Mouse (Mus musculus) spleen, postnatal 10 days (tissue): ENCODE data around the gene Olfr1124.
"Not testable (repeated sequence)": the region's sequence is repeated elsewhere in the genome, so short reads cannot be mapped to it uniquely, and the experiment has no call there.

Experiments
- DNase-seq, 2 experiments: peaks; one replicate each; pipeline ENCODE4 v3.0.0; 2021 to 2022; ENCODE audit warnings: low spot score in 2 of 2

The Olfr1124 gene

DNA sequence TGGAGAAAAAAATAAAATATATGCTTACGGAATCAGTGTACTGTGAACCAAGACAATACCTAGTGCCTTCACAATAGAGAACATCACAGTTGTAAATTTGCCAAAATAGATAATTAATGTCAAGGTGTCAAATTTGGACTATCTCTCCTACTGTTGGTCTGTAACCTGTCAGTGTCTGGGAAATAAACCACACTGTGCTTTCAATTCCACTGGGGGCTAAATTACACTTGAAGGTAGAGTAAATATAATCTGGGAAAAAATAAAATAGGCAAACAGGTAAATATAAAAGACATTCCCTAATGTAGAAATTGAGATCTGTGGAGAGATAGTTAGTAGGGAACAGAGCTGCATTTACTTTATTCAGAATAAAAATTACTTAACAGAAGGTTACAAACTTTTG lies at the start of gene Olfr1124:
Olfr1124 (plus strand) TSS at position 301 of the 400 bp plus-strand sequence.
- DNase-seq: no peak

- no peak for DNase-seq
Observed at GRCm38 (mm10) chr2:87383935-87384334, 46.1 kb upstream of the Olfr1124 start.

DNA sequence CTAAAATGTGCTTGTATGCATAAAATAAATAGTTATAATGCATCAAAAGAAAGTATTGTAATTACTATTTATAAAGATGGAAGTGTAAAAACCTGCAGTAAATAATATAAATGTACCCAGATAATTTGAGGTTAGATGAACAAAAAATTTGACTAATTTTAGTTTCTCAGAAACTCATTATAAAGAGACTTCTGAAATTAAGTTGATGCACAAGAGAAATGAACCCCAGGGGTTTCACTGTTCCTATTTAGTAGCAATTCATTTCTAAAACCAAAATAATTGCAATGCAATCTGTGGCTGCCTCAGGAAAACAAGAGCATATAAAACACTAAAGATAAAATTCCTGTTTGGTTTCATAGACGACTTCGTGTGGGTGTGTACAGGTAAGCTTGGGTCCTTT lies 44.5 kb upstream of the Olfr1124 start, which contains the start of gene Olfr1122:
Olfr1122 (plus strand) TSS at position 301 of the 400 bp plus-strand sequence.
- no peak for DNase-seq

- not testable (repeated sequence) for DNase-seq
Observed at GRCm38 (mm10) chr2:87393605-87394004, 36.5 kb upstream of the Olfr1124 start.

DNA sequence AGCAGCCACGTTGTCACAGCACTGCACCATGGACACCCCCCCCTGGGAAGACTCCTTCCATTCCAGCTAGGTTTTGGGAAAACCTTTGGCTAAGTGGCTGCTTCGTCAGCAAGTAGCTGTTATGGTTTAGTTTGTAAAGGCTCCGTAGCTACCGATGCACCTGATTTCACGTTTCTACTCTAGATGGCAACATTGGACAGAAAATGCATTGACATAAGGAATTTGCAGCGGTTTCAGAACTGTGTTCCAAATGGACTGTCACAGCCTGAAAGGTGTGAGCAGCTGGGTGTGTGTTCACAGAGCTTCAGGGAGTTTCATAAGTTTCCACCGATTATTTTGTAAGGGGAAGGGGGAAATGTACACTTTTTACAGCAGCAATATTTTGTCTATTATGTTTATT lies 35.4 kb upstream of the Olfr1124 start:
- DNase-seq: not testable (repeated sequence)

- DNase-seq: no peak
Observed at GRCm38 (mm10) chr2:87416335-87416734, 13.7 kb upstream of the Olfr1124 start, which contains the start of gene Olfr1123. TSS of gene Olfr1123 (plus strand) at chr2:87416635.

DNA sequence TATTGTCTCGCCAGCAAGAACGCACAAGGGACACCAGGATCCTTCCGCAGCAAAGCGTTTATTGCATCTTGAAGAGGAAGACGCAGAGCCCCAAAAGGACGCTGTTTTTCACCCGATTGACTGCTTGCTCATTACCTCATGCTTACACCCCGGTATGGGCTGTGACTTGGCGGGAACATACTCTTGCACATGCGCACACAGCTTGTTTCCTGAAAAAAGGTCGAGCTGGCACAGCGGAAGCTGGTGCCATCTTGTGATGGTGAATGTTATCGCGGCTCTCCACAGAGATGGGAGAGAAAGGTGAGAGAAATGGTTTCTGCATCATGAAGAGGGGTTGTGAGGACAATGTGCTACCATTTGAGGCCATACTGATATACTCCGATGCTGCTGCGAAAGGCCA lies 7.7 kb downstream of the Olfr1124 start:
- no peak for DNase-seq

DNA sequence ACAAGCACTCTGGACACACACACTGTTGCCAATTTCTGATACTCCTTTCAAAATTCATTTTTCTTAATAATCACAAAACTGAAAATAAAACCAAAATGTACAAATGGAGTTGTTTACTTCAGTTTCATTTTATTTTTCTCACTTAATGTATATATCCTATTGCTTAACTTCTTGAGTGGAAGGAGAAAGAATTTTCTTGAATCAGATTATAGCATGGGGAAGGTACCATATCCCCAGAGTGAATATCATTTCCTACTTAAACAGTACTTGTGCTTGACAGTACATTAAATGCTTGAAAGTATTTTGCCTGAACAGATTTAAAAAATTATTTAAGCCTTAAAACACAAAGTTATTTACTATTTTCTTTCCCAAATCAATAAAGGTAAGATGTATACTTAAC lies 23.6 kb downstream of the Olfr1124 start, which contains the start of gene Olfr1126:
Olfr1126 (plus strand) TSS at position 301 of the 400 bp plus-strand sequence.
- DNase-seq: no peak

- DNase-seq: no peak
Observed at GRCm38 (mm10) chr2:87461769-87462168, 31.7 kb downstream of the Olfr1124 start.

GRCm38 (mm10) chr2:87480207-87480606 lies 50.1 kb downstream of the Olfr1124 start:
- no peak for DNase-seq

DNA sequence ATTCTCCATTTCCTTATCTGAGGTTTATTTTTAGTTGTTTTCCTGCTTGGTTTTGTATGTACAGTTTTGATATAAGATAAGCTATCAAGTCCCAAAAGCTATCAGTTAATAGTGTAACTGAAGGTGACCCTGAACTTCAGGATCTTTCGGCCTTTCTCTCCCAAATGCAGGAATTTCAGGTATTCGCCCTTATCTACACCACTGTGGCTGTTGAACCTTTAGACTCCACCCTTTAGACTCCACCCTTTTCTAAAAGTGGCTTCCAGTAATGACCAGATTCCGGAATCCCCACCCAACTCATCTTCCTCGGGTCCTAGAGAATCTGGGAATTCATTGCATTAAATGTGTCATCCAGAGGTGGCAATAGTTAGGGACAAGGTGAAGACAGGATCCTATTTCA lies 51.1 kb downstream of the Olfr1124 start:
- DNase-seq: no peak

DNA sequence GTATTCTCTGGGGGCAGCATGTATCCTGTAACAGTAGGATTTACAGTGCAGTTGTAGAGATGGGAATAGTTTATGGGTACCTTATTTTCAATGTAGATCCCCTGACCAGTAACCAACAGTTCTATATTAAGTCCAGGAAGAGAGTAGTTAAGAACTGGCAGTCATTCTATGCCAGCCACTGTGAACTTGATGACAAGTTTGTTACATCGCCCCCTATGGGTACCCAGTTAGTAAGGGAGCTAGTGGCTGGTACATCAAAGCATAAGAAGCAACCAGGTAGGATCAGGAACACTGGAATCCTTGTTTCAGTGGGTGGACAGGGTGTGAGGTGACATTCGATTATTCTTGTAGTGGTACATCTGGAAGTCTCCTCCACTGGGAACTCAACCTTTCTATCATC lies 52.2 kb downstream of the Olfr1124 start:
- DNase-seq: no peak
